Mouse (Mus musculus) liver, adult 2 months (tissue): ENCODE results near the gene Sorl1.

Source experiments
- CTCF ChIP-seq: fragments of 200-500 bp; IDR thresholded peaks from 2 replicates; pipeline ENCODE4 v1.5.1; 2011; ENCODE audit warnings: low read depth, low read length, control low read depth
- POLR2A ChIP-seq: fragments of 200-500 bp; IDR thresholded peaks from 2 replicates; pipeline ENCODE4 v1.6.1; 2011; ENCODE audit warnings: low read length, control low read depth; ENCODE audit not compliant: insufficient read depth; ENCODE audit errors: extremely low read depth

DNA sequence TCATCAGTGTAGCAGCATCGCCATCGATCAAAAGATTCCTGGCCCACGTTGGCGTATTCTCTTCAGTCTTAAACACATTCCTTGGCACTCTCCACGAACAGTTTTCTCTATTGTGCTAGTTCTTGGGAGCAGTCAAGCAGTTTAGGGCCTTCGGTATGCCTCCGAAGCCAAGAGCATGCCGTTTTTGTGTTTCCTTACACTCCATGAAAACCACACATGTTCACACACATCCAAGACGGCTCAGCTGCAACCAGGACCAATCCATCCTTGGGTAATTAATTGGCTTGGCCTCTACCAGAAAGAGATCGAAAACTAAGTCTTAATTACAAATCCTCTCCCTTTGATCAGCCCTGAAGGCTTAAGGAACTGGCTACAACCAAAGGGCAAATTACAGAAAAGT is 162.8 kb downstream of the Sorl1 start:
- TF ChIP-seq CTCF (no peak), POLR2A (no peak)
